In the genomic region with DNA sequence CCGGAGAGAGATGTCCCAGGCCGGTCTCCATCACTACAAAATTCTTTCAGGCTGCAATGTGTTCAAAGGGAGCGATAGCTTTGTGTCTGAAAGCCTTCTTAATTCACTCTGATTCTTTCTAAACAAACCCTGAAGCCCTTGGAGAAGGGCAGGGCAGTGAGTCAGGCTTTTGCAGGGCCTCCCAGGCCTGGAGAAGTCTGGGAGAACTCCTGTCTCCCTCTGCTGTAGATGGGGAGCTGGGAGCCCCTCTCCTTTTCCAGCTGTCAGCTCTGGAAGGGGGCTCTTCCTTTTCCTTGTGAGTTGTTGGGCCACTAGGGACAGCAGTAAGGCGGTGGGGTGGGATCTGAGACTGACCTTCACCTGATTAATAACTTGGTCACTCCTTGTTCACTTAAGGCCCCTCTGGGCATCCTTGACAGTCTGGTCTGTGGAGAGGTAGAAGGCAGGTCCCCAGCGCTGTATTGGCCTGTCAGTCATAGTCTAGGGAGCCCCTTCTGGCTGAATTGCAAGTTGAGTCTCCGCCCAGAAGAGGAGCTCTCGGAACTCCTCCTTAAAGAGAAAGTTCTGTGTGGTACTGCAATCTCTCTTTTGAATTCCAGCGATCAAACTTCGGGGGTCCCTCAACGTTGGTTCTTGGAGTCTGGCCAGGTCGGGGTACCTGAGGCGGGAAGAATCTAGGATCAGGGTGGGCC, we compare ENCODE assay signal across 9 mouse cellular contexts. TPM values are rescaled to one million over a fixed set of nuclear protein-coding genes. Genes with fewer than 3 reads are reported as not detected.
A peak's percentile ranks its signal among the peaks of the same experiment; 100 is the strongest.
DNase-seq lines count a peak whose midpoint lies in the region; ATAC-seq and TF ChIP-seq lines count a peak whose summit lies in the region.
"Had no signal": no experiment of that assay in that cellular context is flagged by ENCODE, and none has a peak within 500 bp of the region (broad histone marks: within the 10 kb centered on the region; RNA-seq: fewer than 3 reads in every experiment).

No protein-coding gene starts in this region.

- 16% methylated on average over 12 of the region's 12 CpGs for WGBS in heart, postnatal 0 days
- 6% methylated on average over 12 of the region's 12 CpGs for WGBS in neural tube, embryonic 14.5 days

- H3K9me3 ChIP-seq in heart, postnatal 0 days (replicated peaks; ENCODE audit: control insufficient read depth, low read length), result no peaks in the 10 kb centered on the region
- H3K9me3 ChIP-seq in neural tube, embryonic 14.5 days (ENCODE audit: control insufficient read depth, low read length), result no peaks in the 10 kb centered on the region

- no peak overlapping the region for H3K27ac ChIP-seq in layer of hippocampus, adult 2 months
- peak overlapping the region; percentile 52 for H3K27ac ChIP-seq in heart, postnatal 0 days (ENCODE audit: low read depth)
- no peak overlapping the region; the same call in 1 of the 2 replicates for H3K27ac ChIP-seq in neural tube, embryonic 14.5 days (ENCODE audit: low read depth, low read length)
- H3K27ac ChIP-seq: macrophage had no signal

- H3K4me3 ChIP-seq in layer of hippocampus, adult 2 months, result peak overlapping the region; percentile 68
- peak overlapping the region; percentile 65 for H3K4me3 ChIP-seq in heart, postnatal 0 days (ENCODE audit: low read depth, low read length)
- peak overlapping the region; percentile 52 for H3K4me3 ChIP-seq in neural tube, embryonic 14.5 days (ENCODE audit: low read depth, low read length)

- H3K4me2 ChIP-seq in heart, postnatal 0 days (ENCODE audit: low read depth, low read length), result peak overlapping the region; percentile 78
- peak overlapping the region; percentile 98 for H3K4me2 ChIP-seq in neural tube, embryonic 14.5 days (ENCODE audit: low read depth, low read length)

- H3K4me1 ChIP-seq in heart, postnatal 0 days (ENCODE audit: control insufficient read depth, insufficient read depth), result no peaks in the 10 kb centered on the region
- H3K4me1 ChIP-seq in neural tube, embryonic 14.5 days (ENCODE audit: control insufficient read depth, insufficient read depth, low read length), result peaks cover 15% of the 10 kb centered on the region; the same call in 1 of the 2 replicates

- peak overlapping the region; percentile 70; the same call in 1 of the 2 replicates for H3K9ac ChIP-seq in heart, postnatal 0 days (replicated peaks; ENCODE audit: low read depth, low read length)
- peak overlapping the region; percentile 48; the same call in 1 of the 2 replicates for H3K9ac ChIP-seq in neural tube, embryonic 14.5 days (replicated peaks; ENCODE audit: low read depth, low read length)

- TF ChIP-seq EP300 in heart, postnatal 0 days (IDR thresholded peaks at IDR 0.05; ENCODE audit: low read depth), result no peak

- ATAC-seq in common myeloid progenitor, adult 5-6 weeks (replicated peaks; ENCODE audit: low read depth, poor library complexity, severe bottlenecking), result peak; percentile 51; the same call in 1 of the 2 replicates
- ATAC-seq in heart, postnatal 0 days (ENCODE audit: insufficient read depth, low read depth), result peak; percentile 62
- ATAC-seq in neural tube, embryonic 14.5 days (ENCODE audit: low read depth), result peak; percentile 73; the same call in 1 of the 2 replicates
- ATAC-seq in inflammation-experienced regulatory T-cells, adult 6 months, result no peak

- no peaks in the 10 kb centered on the region for H3K36me3 ChIP-seq in heart, postnatal 0 days (replicated peaks; ENCODE audit: control insufficient read depth, insufficient read depth, low read length)
- H3K36me3 ChIP-seq in neural tube, embryonic 14.5 days (ENCODE audit: control insufficient read depth, insufficient read depth, low read length), result no peaks in the 10 kb centered on the region

- peaks cover 25% of the 10 kb centered on the region for H3K27me3 ChIP-seq in heart, postnatal 0 days (ENCODE audit: control insufficient read depth, insufficient read depth, low read length)
- H3K27me3 ChIP-seq in neural tube, embryonic 14.5 days (ENCODE audit: control insufficient read depth, insufficient read depth, low read length), result peaks cover 19% of the 10 kb centered on the region

- no peak for DNase-seq in layer of hippocampus, adult 2 months (ENCODE audit: low spot score in 2 of 2)
- no peak for DNase-seq in layer of hippocampus, adult 8-10 months (ENCODE audit: low spot score in 2 of 2)
- peak; percentile 74 for DNase-seq in heart, postnatal 0 days (ENCODE audit: low spot score)
- DNase-seq in liver, result peak; percentile 28
- DNase-seq in spleen, postnatal 4 days (ENCODE audit: low spot score in 2 of 2), result no peak

- peak; percentile 37 for TF ChIP-seq CTCF in layer of hippocampus, adult 2 months (conservative IDR thresholded peaks at IDR 0.05)
- TF ChIP-seq CTCF in heart, postnatal 0 days (IDR thresholded peaks at IDR 0.05; ENCODE audit: low read depth), result peak; percentile 14; the same call in 1 of the 2 replicates

RNA-seq across cellular contexts. Expression of a gene that starts 0.6 kb away (rescaled TPM):
- 1 to 10 TPM; 3.6 to 4.1 TPM for total RNA-seq in layer of hippocampus, adult 2 months (2021)
- 1 to 10 TPM; 5.5 to 7.7 (median 5.8) TPM for total RNA-seq in layer of hippocampus, adult 8-10 months (2022)
- total RNA-seq in common myeloid progenitor, adult 5-6 weeks (2017), result 0.97 and 5.0 TPM in 2 replicates
- 97.4 and 129 TPM in 2 replicates for total RNA-seq in heart, postnatal 0 days (2014; rRNA removed; ENCODE audit: low replicate concordance)
- polyA plus RNA-seq in heart, postnatal 0 days (2015; fragmentation: Nextera tagmentation; extraction: Ambion mirVana), result 40.6 and 41.9 TPM in 2 replicates
- 3.6 and 22.7 TPM in 2 replicates for polyA plus RNA-seq in neural tube, embryonic 14.5 days (2014; fragmentation: Nextera tagmentation; extraction: Ambion mirVana)
- not detected for polyA plus RNA-seq in inflammation-experienced regulatory T-cells, adult 6 months (2017; shearing (Covaris generic))

Comparison
In these comparisons a context has a peak if more than half of its experiments do, and no peak if none do; other contexts are left out.
1. DNase-seq: peak in heart, postnatal 0 days (single experiment) and liver (single experiment); none in layer of hippocampus, adult 2 months (0 of 2), layer of hippocampus, adult 8-10 months (0 of 2) and spleen, postnatal 4 days (0 of 2).
2. RNA of a gene that starts 0.6 kb away (total RNA-seq): 97.4 to 129 TPM in heart, postnatal 0 days; 5.5 to 7.7 TPM in layer of hippocampus, adult 8-10 months, 0.97 to 5.0 TPM in common myeloid progenitor, adult 5-6 weeks and 3.6 to 4.1 TPM in layer of hippocampus, adult 2 months; every median in the first group is over 10 times any median in the second.
3. Peak in every context shown above with its lines, with median percentiles within 50 percentile points of each other: H3K4me3 ChIP-seq.